Mouse (Mus musculus) testis, adult 2 months (tissue): Measurements from ENCODE around the gene Trir. TPM values are rescaled to one million over a fixed set of nuclear protein-coding genes. Genes with fewer than 3 reads are reported as not detected.

Experiments
- H3K27ac ChIP-seq: fragments of 200-500 bp; 2 replicates; pipeline ENCODE4 v1.5.1; 2012; ENCODE audit warnings: low read depth, low read length; ENCODE audit not compliant: control insufficient read depth, insufficient read depth
- H3K27me3 ChIP-seq: fragments of 200-500 bp; 2 replicates; pipeline ENCODE4 v1.6.1; 2012; ENCODE audit warnings: mild to moderate bottlenecking, low read length, moderate library complexity; ENCODE audit not compliant: control insufficient read depth, insufficient read depth
- H3K36me3 ChIP-seq: fragments of 200-500 bp; 2 replicates; pipeline ENCODE4 v1.6.1; 2012; ENCODE audit warnings: mild to moderate bottlenecking, low read length; ENCODE audit not compliant: control insufficient read depth, insufficient read depth
- H3K4me1 ChIP-seq: fragments of 200-500 bp; 2 replicates; pipeline ENCODE4 v1.6.1; 2012; ENCODE audit warnings: low read length; ENCODE audit not compliant: control insufficient read depth, insufficient read depth
- H3K4me3 ChIP-seq: fragments of 200-500 bp; 2 replicates; pipeline ENCODE4 v1.5.1; 2012; ENCODE audit warnings: low read depth, mild to moderate bottlenecking, low read length, moderate library complexity, mixed read lengths; ENCODE audit not compliant: control insufficient read depth
- CTCF ChIP-seq: fragments of 200-500 bp; IDR thresholded peaks from 2 replicates; pipeline ENCODE4 v1.5.1; 2012; ENCODE audit warnings: low read depth, mild to moderate bottlenecking, inconsistent platforms, low read length, moderate library complexity; ENCODE audit not compliant: control insufficient read depth, insufficient read depth, insufficient replicate concordance
- POLR2A ChIP-seq: fragments of 200-500 bp; IDR thresholded peaks from 2 replicates; pipeline ENCODE4 v1.6.1; 2012; ENCODE audit warnings: low read depth, mild to moderate bottlenecking, inconsistent platforms, low read length, moderate library complexity; ENCODE audit not compliant: control insufficient read depth
- polyA plus RNA-seq: library from polyadenylated mRNA; depleted of rRNA; stranded (reverse); fragments of >200 nt; gene quantifications from 2 replicates; pipeline ENCODE4 v1.2.3, GENCODE M21; 2012

Gene Trir
- polyA plus RNA-seq, 1 experiment, result 82.1 TPM

DNA sequence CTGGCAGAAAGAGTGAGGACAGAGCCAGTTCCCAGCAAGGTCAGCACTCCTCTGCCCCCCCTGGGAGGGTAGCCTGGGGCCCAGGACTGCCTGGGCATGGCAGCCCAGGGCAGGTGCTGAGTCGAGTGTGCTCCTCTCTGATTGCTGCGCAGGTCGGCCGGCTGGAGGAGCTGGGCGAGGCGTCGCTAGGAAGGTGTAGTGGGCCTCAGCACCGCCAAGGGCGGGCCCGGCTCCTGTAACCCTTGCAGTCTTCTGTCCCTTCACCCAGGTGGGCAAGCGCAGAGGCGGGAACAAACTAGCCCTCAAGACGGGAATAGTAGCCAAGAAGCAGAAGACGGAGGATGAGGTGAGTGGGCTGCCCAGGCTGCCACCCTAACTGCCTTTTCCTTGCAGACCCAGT is 2.6 kb downstream of the Trir start:
- Histone ChIP-seq H3K27me3 (no peaks in the 10 kb centered on the region), H3K4me3 (no peak overlapping the region), H3K36me3 (no peaks in the 10 kb centered on the region), H3K4me1 (peaks cover 8% of the 10 kb centered on the region), H3K27ac (no peak overlapping the region)
- TF ChIP-seq CTCF, result no peak
- TF ChIP-seq POLR2A, result no peak

DNA sequence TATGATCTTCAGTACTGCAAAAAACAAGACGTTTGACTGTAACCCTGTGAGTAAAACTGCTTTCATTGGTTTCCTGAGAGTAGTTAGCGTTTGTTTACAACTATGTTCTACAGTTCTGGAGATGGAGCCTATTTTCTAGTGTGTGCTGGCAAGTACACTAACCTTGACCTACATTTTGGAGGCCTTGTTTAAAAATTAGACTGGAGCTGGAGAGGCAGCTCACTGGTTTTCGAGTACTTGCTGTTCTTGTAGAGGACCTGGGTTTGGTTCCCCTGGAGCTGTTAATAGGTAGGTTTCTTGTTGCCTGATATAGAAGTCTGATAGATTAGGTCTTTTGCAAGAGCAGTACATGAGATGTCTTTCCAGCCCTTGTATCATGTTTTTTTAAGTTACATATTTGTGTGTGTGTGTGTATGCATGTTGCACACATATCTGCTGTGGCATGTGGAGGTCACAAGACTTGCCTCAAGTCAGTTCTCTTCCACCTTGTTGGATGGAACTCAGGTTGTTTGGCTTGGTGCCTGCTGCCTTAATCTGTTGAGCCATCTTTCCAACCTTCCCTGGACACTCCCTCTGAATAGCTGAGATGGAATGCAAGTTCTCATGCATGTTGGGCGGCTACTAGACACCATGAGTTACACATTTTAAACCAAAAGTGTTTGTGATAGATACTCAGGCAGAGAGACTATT is 6.1 kb downstream of the Trir start:
- no peak overlapping the region for H3K4me3 ChIP-seq
- no peak overlapping the region for H3K27ac ChIP-seq
- no peak for TF ChIP-seq POLR2A
- TF ChIP-seq CTCF, result no peak
- no peaks in the 10 kb centered on the region for H3K36me3 ChIP-seq
- no peaks in the 10 kb centered on the region for H3K27me3 ChIP-seq
- peaks cover 10% of the 10 kb centered on the region for H3K4me1 ChIP-seq

DNA sequence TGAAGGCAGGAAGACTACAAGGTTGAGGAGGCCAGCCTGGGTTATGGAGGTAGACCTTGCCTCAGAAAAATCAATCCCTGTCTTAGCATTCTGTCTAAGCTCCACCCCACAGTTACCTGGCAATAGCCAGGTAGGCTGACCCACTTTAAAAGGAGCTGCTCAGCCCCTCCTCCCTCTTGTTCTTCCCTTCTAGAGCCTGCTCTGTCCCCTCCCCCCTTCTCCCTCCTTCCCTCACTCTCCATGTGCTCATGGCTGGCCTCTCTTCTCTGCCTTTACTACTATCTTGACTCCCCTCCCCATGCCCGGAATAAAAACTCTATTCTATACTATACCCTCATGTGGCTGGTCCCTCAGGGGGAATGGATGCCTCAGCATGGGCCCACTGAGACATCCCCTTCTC is 7.2 kb downstream of the Trir start:
- TF ChIP-seq CTCF (no peak), POLR2A (no peak)
- Histone ChIP-seq H3K36me3 (no peaks in the 10 kb centered on the region), H3K4me1 (peaks cover 15% of the 10 kb centered on the region), H3K27me3 (no peaks in the 10 kb centered on the region), H3K27ac (no peak overlapping the region), H3K4me3 (no peak overlapping the region)

DNA sequence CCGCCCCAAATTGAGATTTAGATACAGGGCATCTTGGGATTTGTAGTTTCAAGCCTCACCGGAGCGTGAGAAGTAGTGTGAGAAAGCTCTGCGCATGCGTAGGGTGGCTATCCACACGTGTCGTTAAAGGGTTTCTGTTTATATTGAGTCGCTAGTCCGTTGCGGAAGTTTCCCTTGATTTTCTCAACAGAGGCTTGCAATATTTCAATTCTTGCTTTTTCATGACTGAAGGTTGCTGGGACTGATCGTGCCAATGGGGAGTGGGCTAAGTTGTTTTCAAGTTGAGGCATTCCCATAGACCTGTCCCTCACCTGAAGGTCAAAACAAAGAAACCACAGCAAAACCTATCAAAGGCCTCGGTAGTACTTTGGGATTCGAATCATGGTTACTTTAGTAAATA is 8.1 kb downstream of the Trir start:
- no peak for TF ChIP-seq POLR2A
- no peak for TF ChIP-seq CTCF
- H3K4me1 ChIP-seq, result peaks cover 13% of the 10 kb centered on the region
- H3K4me3 ChIP-seq, result no peak overlapping the region; the same call in 1 of the 2 replicates
- H3K27me3 ChIP-seq, result no peaks in the 10 kb centered on the region
- no peaks in the 10 kb centered on the region for H3K36me3 ChIP-seq
- H3K27ac ChIP-seq, result no peak overlapping the region

DNA sequence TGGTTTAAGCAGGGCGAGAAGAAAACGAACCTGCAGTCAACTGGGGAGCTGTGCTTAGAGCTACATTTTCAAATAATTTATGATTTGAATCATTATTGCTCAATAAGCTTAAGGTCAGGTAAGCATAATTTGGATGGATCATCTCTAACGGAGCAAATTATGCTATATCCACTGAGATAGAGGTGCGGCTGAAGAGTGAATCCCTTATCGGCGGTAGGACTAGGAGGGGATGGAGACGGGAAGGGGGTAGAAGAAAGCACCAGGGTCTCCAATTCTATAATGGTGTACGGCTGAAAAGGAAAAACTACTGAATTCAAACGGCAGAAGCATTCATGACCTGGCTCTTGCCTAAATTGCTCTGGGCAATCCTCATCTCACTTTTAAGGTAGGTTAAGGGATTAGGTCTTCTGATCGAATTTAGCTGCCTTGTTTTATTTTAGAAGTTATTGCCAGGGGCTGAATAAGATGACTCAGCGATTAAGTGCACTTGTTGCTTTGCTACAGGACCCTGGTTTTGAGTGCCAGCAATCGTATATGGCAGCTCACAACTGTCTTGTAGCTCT is 8.6 kb downstream of the Trir start:
- TF ChIP-seq POLR2A, result no peak
- TF ChIP-seq CTCF, result no peak
- Histone ChIP-seq H3K36me3 (no peaks in the 10 kb centered on the region), H3K4me1 (peaks cover 13% of the 10 kb centered on the region), H3K27ac (peak overlapping the region; percentile 61), H3K27me3 (no peaks in the 10 kb centered on the region), H3K4me3 (peak overlapping the region; percentile 12)

DNA sequence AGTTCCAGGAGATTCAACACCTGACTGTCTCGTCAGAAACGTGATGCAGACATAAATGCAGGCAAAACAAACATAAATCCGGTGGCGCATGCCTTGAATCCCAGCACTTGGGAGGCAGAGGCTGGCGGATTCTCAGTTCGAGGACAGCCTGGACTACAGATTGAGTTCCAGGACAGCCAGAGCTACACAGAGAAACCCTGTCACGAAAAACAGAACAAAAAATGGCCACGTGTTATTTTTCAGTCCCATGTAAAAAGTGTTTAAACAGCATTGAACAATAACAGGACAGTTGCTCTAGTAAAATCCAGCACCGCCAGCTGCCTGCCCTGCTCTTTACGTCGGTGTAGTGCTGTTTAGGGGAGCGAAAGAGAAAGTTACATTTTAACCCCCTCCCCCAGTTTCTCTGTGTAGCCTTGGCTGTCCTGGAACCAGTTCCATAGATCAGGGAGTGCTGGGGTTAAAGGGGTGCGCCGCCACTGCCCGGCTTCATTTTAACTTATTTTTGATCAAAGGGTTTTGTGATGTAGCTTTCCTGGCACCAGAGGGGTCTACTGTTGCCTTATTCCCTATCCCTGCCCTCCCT is 9.2 kb downstream of the Trir start:
- peaks cover 13% of the 10 kb centered on the region for H3K4me1 ChIP-seq
- TF ChIP-seq CTCF, result no peak
- no peak for TF ChIP-seq POLR2A
- no peaks in the 10 kb centered on the region for H3K27me3 ChIP-seq
- peak overlapping the region; percentile 12 for H3K4me3 ChIP-seq
- peak overlapping the region; percentile 61 for H3K27ac ChIP-seq
- H3K36me3 ChIP-seq, result no peaks in the 10 kb centered on the region

DNA sequence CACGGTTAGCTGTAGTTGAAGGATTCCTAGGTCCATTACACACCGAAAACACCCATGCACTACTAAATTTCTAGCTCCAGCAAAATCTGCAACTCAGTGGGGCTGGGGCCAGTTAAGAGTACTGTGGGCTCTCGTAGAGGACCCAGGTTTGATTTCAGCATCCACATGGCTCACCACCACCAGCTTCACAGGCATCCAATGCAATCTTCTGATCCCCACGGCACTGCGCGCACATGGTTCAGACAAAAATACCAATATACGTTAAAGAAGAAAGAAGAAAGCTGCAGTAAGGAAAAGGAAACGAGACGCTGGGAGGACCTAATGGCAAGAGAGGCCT is 9.7 kb downstream of the Trir start:
- no peak for TF ChIP-seq CTCF
- TF ChIP-seq POLR2A, result no peak
- H3K4me3 ChIP-seq, result peak overlapping the region; percentile 91
- H3K27ac ChIP-seq, result peak overlapping the region; percentile 61; the same call in 1 of the 2 replicates
- H3K4me1 ChIP-seq, result peaks cover 13% of the 10 kb centered on the region
- no peaks in the 10 kb centered on the region; the same call in 1 of the 2 replicates for H3K36me3 ChIP-seq
- no peaks in the 10 kb centered on the region for H3K27me3 ChIP-seq
